Mouse (Mus musculus) cortical plate, adult 2 months (tissue): Measurements from ENCODE around the gene 2310033P09Rik.

Experiments used
- CTCF ChIP-seq: fragments of 200-500 bp; IDR thresholded peaks from 2 replicates; pipeline ENCODE4 v1.5.1; 2011; ENCODE audit warnings: mild to moderate bottlenecking, control low read depth, low read length; ENCODE audit not compliant: insufficient read depth; ENCODE audit errors: extremely low read depth
- POLR2A ChIP-seq: fragments of 200-500 bp; IDR thresholded peaks from 2 replicates; pipeline ENCODE4 v1.6.1; 2011; ENCODE audit warnings: mild to moderate bottlenecking, low read length, control low read depth; ENCODE audit not compliant: insufficient read depth; ENCODE audit errors: extremely low read depth

- TF ChIP-seq POLR2A, result no peak
- no peak for TF ChIP-seq CTCF
These were observed 18.1 kb downstream of the 2310033P09Rik start for GRCm38 (mm10) chr11:59226251-59226650.
